20 mouse cellular contexts compared by ENCODE assay signal in genomic region chr17:24442107-24442506, GRCm38 (mm10). TPM values are rescaled to one million over a fixed set of nuclear protein-coding genes. Genes with fewer than 3 reads are reported as not detected.
DNase-seq lines count a peak whose midpoint lies in the region; TF ChIP-seq lines count a peak whose summit lies in the region.
"Had no signal": no experiment of that assay in that cellular context is flagged by ENCODE, and none has a peak within 500 bp of the region (broad histone marks: within the 10 kb centered on the region; RNA-seq: fewer than 3 reads in every experiment).

No protein-coding gene starts in this region.

- H3K4me3 ChIP-seq in cerebellum, adult 2 months (replicated peaks; ENCODE audit: insufficient read depth, low read depth, low read length) = no peak overlapping the region
- H3K4me3 ChIP-seq: forebrain, embryonic 10.5 days; heart, embryonic 10.5 days; hindbrain, embryonic 15.5 days; layer of hippocampus, adult 2 months; limb, embryonic 12.5 days; megakaryocyte, embryonic 14.5 days; midbrain, embryonic 13.5 days; neural tube, embryonic 12.5 days had no signal

- no peak for DNase-seq in cerebellum, adult 2 months
- DNase-seq in cerebellum, postnatal 25 days = no peak
- DNase-seq in kidney, adult 9 months = peak; percentile 27
- no peak for DNase-seq in kidney, postnatal 10 days
- peak; percentile 49 for DNase-seq in urinary bladder, adult 2 months (ENCODE audit: low spot score)
- no peak for DNase-seq in urinary bladder, postnatal 25 days (ENCODE audit: low spot score)
- DNase-seq in frontal cortex, postnatal 10 days (ENCODE audit: low spot score in 2 of 2) = no peak
- DNase-seq: cerebellum, adult 8-10 months; liver, postnatal 0 days; lung, postnatal 14 days; right cerebral cortex, postnatal 14 days; thymus, postnatal 25 days had no signal

- peak overlapping the region; percentile 29; the same call in 1 of the 2 replicates for H3K27ac ChIP-seq in cerebellum, adult 2 months (ENCODE audit: insufficient read depth, low read length)
- H3K27ac ChIP-seq: forebrain, embryonic 10.5 days; heart, embryonic 10.5 days; hindbrain, embryonic 15.5 days; layer of hippocampus, adult 2 months; limb, embryonic 12.5 days; midbrain, embryonic 13.5 days; neural tube, embryonic 12.5 days had no signal

- TF ChIP-seq CTCF in cerebellum, adult 2 months (IDR thresholded peaks at IDR 0.05; ENCODE audit: borderline replicate concordance, insufficient read depth, low read depth, low read length) = no peak

- no peaks in the 10 kb centered on the region for H3K27me3 ChIP-seq in cerebellum, adult 2 months (ENCODE audit: control insufficient read depth, insufficient read depth, low read length)
- H3K27me3 ChIP-seq: hindbrain, embryonic 15.5 days; limb, embryonic 12.5 days; megakaryocyte, embryonic 14.5 days; midbrain, embryonic 13.5 days; neural tube, embryonic 12.5 days had no signal

- H3K4me1 ChIP-seq in cerebellum, adult 2 months (ENCODE audit: control insufficient read depth, insufficient read depth, low read length) = peaks cover 37% of the 10 kb centered on the region
- H3K4me1 ChIP-seq: forebrain, embryonic 10.5 days; heart, embryonic 10.5 days; hindbrain, embryonic 15.5 days; limb, embryonic 12.5 days; midbrain, embryonic 13.5 days; neural tube, embryonic 12.5 days had no signal

- WGBS in cerebellum, adult 2 months = 67% methylated on average over 14 of the region's 14 CpGs

- no peak for TF ChIP-seq POLR2A in cerebellum, adult 2 months (IDR thresholded peaks at IDR 0.05; ENCODE audit: borderline replicate concordance, insufficient read depth, low read length)

RNA-seq across cellular contexts. Expression of gene Dnase1l2, which starts 0.8 kb away (rescaled TPM):
- 22.3 and 22.7 TPM in 2 replicates for polyA plus RNA-seq in cerebellum, adult 2 months (2012; rRNA removed)
- polyA plus RNA-seq in urinary bladder, adult 2 months (2012; rRNA removed) = 47.5 and 62.9 TPM in 2 replicates

RNA-seq across cellular contexts. Expression of gene Eci1, which starts 15.7 kb away (rescaled TPM):
- polyA plus RNA-seq in cerebellum, adult 2 months (2012; rRNA removed) = 77.3 and 78.6 TPM in 2 replicates
- 116 and 139 TPM in 2 replicates for polyA plus RNA-seq in urinary bladder, adult 2 months (2012; rRNA removed)

RNA-seq across cellular contexts. Expression of gene Rnps1, which starts 27.7 kb away (rescaled TPM):
- polyA plus RNA-seq in cerebellum, adult 2 months (2012; rRNA removed) = 254 and 263 TPM in 2 replicates
- 119 and 134 TPM in 2 replicates for polyA plus RNA-seq in urinary bladder, adult 2 months (2012; rRNA removed)

RNA-seq across cellular contexts. Expression of gene E4f1, which starts 28.0 kb away (rescaled TPM):
- 79.4 and 80.6 TPM in 2 replicates for polyA plus RNA-seq in cerebellum, adult 2 months (2012; rRNA removed)
- 55.8 and 61.5 TPM in 2 replicates for polyA plus RNA-seq in urinary bladder, adult 2 months (2012; rRNA removed)

RNA-seq across cellular contexts. Expression of gene Pgp, which starts 28.1 kb away (rescaled TPM):
- polyA plus RNA-seq in cerebellum, adult 2 months (2012; rRNA removed) = 126 and 133 TPM in 2 replicates
- 31.8 and 33.5 TPM in 2 replicates for polyA plus RNA-seq in urinary bladder, adult 2 months (2012; rRNA removed)

Comparison
In these comparisons a context has a peak if more than half of its experiments do, and no peak if none do; other contexts are left out.
1. DNase-seq: peak in kidney, adult 9 months (single experiment) and urinary bladder, adult 2 months (single experiment); none in cerebellum, adult 2 months (0 of 2), cerebellum, postnatal 25 days (0 of 2), kidney, postnatal 10 days (single experiment), urinary bladder, postnatal 25 days (single experiment) and frontal cortex, postnatal 10 days (0 of 2).